Mouse (Mus musculus) urinary bladder, postnatal 14 days (tissue): Measurements from ENCODE around the gene Lsm2.
A peak's percentile ranks its signal among the peaks of the same experiment; 100 is the strongest.
"Not testable (repeated sequence)": the region's sequence is repeated elsewhere in the genome, so short reads cannot be mapped to it uniquely, and the experiment has no call there.

Experiments used
- DNase-seq: peaks from one replicate; pipeline ENCODE4 v3.0.0; 2021; ENCODE audit warnings: low spot score

The Lsm2 gene

DNA sequence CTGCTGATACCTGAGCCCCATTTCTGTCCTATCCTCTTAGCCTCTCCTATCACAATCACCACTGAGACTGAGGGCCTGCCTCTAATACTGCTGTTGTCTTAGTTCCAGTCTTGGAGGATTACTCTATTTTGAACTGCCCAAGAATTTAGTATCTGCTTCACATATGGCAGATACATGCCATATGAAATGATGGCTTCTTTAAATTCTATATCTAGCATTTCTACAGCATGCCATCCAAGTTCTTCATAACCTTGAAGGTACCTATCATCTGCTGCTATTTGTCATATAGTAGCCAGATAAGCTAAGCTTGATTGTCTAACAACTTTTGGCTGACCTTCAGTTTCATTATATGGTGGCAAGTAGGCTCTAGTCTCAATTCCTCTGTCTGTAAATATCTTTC lies 13.1 kb downstream of the Lsm2 start:
- no peak for DNase-seq

GRCm38 (mm10) chr17:34995192-34995591 lies 13.5 kb downstream of the Lsm2 start:
- not testable (repeated sequence) for DNase-seq

DNA sequence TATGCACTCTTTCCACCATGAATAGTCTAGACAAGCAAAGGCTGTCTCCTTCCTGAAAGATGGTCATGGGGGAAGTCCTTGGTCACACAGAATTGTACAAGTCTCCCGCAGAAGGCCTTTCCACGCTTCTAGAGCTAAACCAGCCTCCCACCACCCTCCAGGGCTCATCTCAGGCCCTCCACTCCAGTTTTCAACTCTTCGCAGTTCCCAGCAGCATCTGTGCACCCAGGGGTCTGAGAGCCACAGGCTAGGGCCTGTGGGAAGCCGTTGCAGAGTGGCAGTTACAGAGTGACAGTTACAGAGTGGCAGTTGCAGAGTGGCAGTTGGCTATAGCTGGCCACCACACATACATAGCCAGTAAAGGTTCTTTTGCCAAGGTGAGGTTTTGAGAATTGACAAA lies 14.3 kb downstream of the Lsm2 start:
- not testable (repeated sequence) for DNase-seq

GRCm38 (mm10) chr17:34996411-34997141 lies 14.9 kb downstream of the Lsm2 start:
- DNase-seq = no peak

DNA sequence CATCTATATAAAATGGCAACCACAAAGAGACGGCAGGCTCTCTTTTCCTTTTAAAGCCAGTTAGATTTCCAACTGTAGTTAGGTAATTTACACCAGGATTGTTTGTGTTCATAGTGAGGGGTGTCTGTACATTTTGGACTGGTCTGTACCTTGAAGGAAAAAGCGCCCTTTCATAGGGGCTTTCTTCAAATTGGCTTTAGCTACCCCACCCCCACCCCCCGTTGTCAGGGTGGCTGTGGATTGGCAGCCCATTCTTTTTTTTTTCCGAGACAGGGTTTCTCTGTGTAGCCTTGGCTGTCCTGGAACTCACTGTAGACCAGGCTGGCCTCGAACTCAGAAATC lies 15.5 kb downstream of the Lsm2 start:
- DNase-seq = no peak

DNA sequence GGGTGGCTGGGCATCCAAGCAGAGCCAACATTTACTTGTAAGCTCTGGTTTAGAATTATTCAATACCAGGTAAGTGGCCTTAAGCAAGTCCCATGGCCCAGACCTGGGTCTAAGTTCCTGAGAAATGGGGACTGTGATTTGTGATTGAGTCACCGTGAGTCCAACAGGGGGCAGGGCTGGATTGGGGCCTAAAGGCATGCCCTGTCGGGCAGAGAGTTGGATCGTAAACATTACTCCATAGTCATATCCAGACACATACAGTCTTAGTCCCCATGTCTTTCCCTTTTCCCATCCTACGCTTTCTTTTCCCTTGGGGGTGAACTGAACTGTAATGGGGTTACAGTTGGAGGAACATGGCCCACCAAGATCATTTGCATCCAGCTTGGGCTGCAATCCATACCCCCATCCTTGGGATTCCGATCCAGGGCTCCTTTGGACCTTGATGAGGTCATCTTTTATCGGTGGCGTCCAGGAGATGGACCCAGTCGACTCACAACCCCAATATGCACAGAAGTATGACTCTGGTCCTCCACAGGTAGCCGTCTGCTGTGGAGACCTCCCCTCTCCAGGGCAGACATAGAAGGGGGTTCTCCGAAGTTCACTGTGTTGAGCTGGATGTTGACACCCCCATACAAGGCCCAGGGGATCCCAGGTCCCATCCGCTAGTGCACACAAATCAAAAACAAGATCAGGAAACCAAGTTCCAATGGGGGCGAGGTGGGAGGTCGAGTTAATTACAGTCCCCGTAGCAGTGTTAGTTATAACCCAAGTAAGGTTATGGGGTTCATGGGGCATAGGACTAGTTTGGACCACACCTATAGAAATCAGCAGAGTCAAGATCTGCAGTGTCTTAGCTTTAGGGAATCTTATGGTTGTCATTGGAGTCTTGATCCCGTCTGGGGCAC lies 17.1 kb downstream of the Lsm2 start:
- DNase-seq = no peak

DNA sequence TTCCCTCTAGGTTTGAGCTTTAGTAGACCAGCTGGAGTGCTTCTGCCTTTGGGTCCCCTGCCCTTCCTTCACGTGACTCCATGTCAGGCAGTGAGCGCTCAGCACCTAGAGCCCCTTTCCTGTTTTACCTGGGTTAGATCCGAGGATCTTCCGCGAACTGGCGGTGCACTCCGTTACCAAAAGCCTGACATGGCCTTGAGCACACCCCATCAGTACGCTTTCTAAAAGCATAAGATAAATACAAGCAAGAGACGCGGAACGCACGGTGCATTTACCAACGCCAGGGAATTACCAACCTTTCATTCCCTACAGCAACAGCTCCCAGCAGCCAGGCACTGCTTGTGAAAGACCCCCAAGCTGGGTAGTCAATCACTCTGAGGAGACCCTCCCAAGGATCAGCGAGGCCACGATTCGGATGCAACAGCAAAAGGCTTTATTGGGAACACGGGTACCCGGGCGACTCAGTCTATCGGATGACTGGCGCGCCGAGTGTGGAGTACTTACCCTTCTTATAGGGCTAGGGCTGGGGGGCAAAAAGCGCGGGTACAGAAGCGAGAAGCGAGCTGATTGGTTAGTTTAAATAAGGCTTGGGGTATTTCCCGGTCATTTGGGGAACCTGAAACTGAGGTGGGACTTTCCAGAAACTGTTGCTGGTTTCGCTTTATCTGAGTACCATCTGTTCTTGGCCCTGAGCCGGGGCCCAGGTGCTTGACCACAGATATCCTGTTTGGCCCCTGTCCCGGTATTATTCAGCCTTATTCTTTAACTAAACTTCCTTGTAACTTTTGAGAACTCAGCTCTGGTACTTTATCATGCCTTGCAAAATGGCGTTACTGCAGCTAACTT lies 18.4 kb downstream of the Lsm2 start:
- DNase-seq = not testable (repeated sequence)

- DNase-seq = peak; percentile 85
These were observed 19.2 kb downstream of the Lsm2 start, which contains the start of gene Vars for GRCm38 (mm10) chr17:35000717-35001451. TSS of gene Vars (plus strand) at chr17:35000987.

GRCm38 (mm10) chr17:35001452-35002152 lies 19.9 kb downstream of the Lsm2 start:
- DNase-seq = no peak

GRCm38 (mm10) chr17:35002153-35002865 lies 20.6 kb downstream of the Lsm2 start:
- no peak for DNase-seq

- DNase-seq = no peak
These were observed 21.6 kb downstream of the Lsm2 start for GRCm38 (mm10) chr17:35003022-35003838.

DNA sequence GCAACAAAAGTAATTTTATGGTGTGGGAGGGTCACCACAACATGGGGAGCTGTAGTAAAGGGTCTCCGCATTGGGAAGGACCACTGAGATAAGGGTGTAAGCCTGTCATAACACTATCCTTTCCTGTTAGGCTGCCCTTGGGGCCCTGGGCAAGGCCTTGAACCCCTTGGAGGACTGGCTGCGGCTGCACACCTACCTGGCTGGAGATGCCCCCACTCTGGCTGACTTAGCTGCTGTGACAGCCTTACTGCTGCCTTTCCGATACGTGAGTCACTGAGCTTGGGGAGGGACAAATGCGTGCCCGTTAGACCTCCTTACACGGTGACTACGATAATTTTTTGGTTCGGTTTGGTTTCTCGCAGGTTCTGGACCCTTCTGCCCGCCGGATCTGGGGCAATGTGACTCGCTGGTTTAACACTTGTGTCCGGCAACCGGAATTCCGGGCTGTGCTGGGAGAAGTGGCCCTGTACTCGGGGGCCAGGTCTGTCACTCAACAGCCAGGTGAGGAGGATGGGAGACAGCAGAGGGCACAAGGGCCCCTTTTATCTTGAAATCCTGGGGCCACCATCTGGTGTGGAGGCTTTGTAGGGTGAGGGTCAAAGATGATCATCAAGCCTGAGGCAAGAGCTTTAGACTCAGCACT lies 22.5 kb downstream of the Lsm2 start:
- DNase-seq = no peak

DNA sequence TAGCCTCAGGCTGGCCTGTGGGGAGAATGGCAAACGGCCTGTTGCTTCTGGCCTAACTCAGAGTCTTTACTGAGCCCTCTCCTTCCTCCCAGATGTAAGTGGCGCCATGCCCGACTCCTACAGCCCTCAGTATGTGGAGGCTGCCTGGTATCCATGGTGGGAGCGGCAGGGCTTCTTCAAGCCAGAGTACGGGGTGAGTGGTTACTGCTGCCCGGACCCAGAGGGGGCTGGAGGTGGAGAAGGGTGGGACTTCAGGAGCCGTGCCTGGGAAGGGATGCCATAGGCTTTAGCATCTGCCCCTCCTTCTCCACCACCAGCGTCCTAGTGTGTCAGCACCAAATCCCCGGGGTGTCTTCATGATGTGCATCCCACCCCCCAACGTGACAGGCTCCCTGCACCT lies 23.5 kb downstream of the Lsm2 start:
- no peak for DNase-seq

DNA sequence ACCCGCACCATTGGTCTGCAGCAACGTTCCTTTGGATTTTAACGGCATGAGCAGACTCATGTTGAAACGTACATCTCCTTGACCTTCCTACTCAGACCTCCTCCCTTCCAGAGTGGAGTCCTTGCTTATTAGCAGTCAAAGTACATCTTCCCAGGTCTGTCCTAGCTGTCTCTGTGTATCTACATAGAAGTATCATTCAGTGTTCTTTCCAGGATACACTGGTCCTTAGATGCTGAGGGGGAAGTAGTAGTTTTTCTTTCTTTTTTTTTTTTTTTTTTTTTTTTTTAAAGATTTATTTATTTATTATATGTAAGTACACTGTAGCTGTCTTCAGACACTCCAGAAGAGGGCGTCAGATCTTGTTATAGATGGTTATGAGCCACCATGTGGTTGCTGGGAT lies 24.2 kb downstream of the Lsm2 start:
- DNase-seq = not testable (repeated sequence)

DNA sequence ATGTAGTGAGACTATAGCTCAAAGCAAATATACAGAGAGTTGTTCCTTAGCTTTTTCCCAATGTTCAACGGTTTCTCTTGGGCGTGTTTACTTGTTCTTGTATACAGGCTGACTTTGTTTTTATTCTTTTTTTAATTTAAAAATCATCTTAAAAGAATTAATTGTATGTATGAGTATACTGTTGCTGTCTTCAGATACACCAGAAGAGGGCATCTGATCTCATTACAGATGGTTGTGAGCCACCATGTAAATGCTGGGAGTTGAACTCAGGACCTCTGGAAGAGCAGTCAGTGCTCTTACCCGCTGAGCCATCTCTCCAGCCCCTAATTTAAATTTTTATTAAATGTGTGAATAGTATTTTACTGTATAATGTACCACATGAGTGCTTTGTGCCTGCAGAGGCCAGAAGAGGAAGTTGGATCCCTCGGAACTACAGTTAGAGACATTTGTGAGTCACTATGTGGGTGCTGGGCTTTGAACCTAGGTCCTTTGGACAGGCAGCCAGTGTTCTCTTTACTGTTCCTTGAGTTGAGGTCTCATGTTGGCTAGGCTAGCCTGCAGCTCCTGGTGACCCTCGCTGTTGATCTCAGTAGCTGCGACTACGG lies 25.8 kb downstream of the Lsm2 start:
- DNase-seq = no peak

DNA sequence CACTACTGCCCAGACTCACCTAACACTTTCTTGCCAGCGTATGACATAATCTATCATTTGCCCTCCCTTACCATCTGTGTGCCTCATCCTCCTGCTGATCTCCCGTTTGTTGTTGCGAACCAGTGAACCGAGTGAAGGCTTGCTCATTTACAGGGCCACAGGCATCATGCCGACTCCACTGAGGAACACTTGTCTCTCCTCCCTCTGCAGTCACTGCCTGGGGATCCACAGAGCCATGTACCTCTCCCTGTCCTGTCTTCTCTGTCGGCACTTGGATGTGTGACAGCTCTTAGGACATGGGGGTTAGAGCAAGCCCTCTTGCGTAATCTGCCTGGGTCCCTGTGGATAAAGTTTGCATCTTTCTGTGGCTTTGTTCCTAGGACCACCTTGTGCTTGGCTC lies 27.9 kb downstream of the Lsm2 start:
- DNase-seq = no peak

DNA sequence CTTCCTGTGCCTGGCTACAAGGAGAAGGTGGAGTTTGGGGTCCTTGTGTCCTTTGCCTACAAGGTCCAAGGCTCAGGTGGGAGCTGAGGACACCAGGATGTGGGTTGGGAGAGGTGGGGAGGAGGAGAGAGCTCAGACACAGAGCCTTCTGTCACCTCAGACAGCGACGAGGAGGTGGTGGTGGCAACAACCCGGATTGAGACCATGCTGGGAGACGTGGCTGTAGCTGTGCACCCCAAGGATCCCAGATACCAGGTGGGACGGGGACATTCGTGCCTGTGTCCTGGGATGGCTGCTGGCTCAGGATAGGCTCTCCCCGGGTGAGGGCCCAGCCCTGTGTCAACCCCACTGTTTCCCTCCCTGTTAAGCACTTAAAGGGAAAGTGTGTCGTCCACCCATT lies 29.8 kb downstream of the Lsm2 start:
- no peak for DNase-seq

- no peak for DNase-seq
These were observed 30.8 kb downstream of the Lsm2 start for GRCm38 (mm10) chr17:35012430-35012829.

DNA sequence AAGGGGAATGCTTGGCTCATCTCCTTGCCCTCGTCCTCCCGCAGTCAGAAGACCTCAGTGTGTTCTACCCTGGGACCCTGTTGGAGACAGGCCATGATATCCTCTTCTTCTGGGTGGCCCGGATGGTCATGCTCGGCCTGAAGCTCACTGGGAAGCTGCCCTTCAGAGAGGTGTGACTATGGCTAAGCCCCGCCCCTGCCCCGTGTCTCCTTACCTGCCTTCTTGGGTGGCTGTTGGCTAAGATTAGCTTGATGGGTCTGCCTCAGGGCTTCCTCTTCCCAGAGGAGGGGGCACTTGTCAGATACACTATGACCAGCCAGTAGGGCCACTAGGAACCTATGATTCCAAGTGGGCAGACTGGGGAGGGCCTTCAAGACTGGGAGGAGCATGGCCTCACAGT lies 31.6 kb downstream of the Lsm2 start:
- no peak for DNase-seq
